Mouse (Mus musculus) embryo, embryonic 9.5 days (tissue): ENCODE measurements around the gene A430033K04Rik.

Experiments
- DNase-seq: peaks from one replicate; pipeline ENCODE4 v3.0.0-alpha.2; 2017; ENCODE audit errors: extremely low spot score

A430033K04Rik gene

DNA sequence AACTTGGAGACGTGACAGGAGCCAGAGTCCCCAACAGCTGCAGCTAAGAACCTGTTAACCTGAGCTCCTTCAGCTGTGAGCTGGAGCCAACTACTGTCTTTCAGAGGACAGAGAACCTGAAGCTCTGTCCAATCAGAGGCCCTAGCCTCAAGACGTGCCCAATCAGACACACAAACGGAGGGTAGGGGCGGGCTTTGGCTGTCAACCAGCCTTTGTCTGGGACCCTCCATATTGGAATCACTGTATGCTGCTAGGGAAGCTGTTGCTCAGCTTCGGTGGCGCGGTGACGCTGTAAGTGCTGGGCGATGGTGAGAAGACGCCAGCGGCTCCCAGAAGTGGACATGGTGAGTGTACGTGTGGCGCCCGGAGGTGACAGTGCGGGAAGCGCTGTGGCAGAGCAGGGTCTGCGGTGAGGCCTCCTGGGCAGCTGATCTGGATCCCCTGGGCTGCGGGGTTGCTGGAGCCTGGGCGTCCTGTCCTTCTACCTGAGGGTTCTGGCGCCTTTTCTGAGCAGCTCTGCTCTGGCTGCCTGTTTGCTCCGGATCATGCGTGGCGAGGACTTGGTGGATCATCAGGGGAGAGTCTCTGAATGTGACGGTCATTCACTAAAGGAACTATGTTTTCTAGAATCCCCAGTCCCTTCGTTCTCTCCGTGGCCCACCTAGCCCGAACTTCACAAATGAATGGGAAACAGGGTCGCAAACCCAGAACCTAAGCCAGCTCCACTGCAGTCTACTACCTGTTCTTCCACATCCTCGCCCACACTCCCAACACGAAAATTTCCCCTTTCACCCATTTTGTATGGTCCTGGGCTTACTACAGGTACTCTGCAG, at the start of gene A430033K04Rik:
TSS of gene A430033K04Rik (plus strand) at position 215 of the 833 bp plus-strand sequence.
- DNase-seq = peak; percentile 88

DNA sequence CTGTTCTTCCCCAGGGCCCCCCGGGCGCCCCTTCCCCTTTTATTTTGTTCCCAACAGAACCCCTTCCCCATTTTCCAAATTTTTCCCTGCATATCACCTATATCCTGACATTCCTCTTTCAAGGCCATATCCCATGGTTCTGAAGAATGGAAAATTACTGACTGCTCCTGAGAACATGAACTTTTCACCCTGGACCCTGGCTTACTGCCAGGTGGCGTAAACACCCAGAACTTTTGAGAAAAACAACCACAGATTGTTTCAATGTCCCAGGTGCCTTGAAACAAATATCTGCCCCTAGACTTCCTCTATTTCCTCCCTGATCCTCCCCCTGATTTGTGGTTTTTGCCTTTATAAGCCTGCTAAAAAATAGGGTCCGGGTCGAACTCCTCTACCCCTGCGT, 35.3 kb upstream of the A430033K04Rik start:
- no peak for DNase-seq

DNA sequence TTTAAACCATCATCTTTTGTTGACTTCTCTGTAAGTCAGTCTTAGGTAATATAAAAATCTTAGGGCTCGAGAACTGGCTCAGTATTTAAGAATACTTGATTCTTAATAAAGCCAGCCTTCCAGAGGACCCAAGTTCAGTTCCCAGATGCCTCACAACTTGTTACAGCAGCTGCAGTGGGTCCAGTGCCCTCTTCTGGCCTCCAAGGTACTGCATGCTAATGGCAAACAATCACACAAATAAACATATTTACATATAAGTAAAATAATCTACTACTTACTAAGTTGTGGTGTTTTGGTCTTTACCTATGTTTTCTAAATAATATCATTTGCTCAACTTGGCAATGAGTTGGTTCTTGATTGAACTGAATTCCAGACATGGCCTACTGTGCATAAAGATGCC, 4.3 kb upstream of the A430033K04Rik start:
- DNase-seq = no peak

DNA sequence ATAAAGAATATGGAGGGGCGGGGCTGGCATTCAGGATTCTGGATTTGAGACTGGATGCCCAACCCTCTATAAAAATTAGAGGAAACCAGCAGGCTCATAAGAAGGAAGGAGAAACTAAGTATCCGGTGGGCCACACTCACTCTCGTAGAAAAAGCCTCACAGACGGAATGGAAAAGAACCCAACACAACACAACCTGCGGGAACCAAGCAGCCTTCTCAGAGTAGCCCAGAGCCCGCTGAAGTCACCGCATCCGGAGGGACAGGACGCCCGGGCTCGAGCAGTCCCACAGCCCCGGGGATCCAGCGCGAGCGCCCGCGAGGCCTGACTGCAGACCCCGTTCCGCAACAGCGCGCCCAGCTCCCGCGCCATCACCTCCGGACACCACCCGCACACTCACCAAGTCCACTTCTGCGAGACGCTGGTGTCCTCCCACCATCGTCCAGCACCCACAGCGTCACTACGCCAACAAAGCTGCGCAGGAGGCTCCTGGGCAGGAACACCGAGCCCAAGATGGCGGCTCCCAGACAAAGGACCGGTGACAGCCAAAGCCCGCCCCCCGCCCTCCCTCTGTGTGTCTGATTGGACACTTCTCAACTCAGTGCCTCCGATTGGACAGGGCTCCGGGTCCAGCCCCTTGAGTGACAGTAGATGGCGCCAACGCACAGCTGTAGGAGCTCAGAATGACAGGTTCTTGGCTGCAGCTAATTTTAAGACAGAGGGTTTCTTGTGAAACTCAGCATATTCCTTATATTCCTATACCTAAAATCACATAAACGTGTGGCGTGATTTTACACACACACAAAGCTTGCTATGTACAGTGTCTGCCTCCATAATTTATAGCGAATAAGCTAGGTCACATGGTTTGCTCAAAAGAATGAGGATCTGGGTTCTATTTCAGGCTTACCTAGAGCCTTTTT, 3.2 kb upstream of the A430033K04Rik start, which contains the start of gene Zfp68:
TSS of gene Zfp68 (minus strand) at position 551 of the 918 bp plus-strand sequence.
- peak; percentile 94 for DNase-seq

DNA sequence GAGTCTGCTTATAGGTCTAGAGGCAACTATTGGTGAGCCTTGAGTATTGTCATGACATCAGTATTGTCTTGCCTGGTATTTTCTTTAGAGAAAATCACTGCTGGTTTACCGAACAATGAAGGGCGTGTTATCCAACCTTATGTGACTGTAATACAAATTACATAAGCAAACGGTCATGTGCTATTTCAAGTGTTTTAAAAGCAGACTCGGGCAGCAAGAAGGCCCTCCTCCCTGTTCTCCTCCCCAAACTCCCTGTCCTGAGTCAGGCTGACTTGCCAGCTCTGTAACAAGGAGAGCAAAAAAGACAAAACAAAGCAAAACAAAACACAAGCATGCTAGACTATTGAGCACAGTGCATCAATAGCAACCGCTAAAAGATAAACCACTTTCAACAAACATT, 1.8 kb upstream of the A430033K04Rik start:
- DNase-seq = no peak

DNA sequence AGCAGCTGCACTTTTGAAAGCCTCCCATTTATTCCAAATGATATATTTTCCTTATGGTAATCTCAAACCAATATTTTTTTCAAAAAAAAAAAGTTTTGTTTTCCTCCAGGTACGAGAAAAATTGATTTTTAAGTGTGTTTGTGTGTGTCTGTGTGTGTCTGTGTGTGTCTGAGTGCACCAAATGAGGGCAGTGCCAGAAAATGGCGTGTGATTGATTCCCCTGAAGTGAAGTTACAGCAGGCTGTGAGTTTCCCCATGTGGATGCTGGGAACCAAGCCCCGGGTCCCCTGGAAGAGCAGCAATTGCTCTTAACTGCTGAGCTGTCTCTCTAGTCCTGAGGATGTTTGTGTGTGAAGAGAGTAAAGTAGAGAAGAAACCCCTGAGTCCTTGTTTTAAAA, 818 bp downstream of the A430033K04Rik start:
- DNase-seq = no peak

DNA sequence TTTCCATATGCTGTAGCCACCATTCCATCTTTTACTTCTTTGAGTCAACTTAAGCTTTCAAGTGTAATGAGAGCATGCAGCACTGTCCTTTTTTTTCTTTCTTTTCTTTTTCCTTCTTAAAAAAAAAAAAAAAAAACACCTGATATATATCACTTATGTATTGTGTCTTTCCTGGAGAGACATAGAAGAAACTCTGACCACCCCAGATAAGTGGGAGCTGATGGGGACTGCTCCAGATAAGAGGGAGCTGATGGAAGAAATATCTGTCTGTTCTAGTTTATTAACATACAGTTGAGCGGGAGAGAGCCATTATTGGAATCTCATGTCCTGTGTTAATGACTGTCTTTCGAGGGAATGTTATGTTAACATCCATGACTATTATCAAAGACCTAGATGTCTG, 13.8 kb downstream of the A430033K04Rik start:
- no peak for DNase-seq

DNA sequence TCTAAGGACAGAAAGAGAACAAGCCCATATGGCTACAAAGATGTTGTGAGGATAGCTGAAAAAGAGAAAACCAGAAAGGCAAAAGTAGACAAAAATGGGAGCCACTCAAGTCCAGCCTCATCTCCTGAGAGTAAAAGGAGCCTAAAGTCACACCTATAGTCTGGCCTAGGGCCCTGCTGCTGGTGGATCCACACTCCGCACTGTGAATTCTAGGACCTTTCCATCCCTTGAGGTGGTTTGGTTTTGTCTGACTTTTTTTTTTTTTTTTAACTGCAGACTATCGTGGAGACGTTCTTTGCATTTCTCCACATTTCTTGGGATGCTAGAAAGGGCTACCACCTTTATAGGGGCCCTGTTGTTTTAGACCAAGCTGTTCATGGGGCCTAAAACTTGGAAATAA, 18.4 kb downstream of the A430033K04Rik start:
- no peak for DNase-seq

DNA sequence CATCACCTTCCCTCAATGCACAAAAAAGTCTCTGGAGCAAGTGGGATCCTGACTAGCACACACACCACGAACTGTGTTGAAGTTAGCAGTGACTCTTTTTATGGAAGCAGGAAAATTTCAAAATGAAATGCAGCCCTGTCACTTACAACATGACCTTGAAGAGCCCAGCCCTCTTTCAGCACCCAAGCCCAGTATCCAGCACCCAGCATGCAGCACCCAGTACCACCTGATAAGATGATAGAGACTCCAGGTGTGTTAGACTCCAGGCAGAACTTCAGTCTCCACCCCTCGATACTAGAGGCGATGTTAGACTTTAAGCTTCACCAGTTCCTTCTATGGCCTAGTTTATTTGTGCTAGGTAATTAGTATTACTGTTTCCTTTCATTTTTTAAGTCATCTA, 19.1 kb downstream of the A430033K04Rik start:
- DNase-seq = no peak

DNA sequence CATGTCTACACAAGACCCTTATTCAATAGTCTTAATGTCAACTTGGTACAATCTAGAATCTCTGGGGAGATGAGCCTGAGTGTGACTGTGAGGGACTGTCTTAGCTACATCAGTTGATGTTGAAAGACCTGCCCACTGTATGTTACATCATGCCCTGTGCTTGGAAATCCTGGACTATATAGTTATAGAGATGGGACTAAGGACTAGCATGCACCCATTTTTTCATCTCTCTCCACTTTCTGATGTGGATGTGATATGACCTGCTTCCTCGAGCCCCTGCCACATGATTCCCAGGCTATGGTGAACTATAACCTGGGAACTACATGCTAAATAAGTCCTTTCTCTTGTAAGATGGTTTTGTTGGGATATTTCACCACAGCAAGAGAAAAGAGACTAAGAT, 30.3 kb downstream of the A430033K04Rik start:
- DNase-seq = no peak

DNA sequence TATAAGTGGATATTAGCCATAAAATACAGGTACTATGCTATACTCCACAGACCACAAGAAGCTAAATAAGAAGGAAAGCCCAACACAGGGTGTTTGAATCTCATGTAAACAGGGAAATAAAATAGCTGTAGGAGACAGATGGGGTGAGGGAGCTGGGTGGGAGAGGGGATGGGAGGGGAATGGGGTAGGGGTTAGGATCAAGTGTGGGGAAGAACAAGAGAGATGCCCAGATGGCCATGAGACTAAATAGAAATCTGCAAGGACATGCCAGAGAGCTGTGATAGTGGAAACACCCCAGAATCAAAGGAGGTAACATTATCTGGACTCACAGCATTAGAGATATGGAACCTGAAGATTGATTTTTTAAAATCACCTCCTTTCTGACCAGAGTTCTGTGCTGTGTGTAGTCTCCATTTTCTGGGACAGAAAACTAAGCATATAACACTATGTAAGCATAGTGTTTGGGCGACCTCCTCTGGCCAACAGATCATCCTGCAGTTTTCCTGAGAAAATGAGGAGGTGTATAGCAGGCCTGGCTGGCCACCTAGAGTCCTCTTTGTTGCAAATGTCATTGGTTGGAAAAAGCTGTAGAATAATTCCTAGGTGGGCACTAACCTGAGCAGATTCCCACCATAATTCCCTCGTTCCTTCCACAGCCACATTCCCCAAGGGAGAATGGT, 34.0 kb downstream of the A430033K04Rik start:
- DNase-seq = peak; percentile 31

DNA sequence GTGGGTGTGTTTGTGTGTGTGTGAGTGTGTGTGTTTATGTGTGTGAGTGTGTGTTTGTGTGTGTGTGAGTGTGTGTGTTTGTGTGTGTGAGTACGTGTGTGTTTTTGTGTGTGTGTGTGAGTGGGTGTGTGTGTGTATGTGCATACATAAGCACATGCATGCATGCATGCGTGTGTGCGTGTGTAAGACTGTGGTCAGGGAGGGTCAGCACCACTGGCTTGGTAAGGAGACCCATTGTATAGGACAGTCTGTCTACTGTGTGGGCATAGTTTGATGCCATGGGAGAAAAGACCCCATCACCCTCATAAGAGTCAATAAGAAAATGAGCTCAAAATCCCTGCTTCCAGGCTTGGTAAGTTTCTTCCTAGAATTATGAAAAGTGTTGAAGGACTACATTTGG, 34.7 kb downstream of the A430033K04Rik start:
- DNase-seq = no peak

DNA sequence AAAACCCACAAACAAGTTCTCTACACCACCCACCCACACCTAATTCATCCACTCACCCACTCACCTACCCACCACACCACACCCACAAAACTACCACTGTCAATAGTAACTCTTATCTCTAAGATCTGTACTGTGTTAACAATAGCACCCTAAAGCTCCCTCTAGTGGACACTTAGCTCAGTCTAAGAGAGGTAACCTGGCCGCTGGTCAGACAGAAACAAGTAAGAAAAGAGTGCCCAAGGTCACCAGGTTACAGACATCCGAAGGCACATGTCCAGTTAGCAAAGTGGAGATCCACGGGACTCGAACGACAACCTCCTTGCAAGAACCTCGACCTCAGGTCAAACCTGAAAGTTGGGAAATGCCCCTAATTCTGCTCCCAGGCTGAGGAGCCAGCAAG, 35.2 kb downstream of the A430033K04Rik start:
- DNase-seq = peak; percentile 57

DNA sequence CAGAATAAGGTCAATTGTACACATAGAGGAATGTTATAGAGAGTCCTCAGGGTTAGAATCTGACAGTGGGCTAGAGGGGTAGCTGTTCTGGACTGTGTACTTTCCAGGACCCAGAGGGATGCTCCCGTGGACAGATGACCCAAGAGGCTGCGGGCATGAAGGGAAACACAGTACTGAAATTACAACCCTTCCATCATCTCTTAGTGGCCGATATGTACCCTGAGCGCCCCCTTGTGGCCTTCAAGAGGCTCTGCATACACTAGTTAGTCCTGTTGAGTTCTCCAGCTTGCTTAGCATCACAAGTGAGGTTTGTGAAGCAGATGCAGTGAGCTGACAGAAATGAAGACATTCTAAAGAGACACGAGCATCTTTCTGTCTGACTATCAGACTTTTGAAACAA, 36.3 kb downstream of the A430033K04Rik start:
- DNase-seq = peak; percentile 47

DNA sequence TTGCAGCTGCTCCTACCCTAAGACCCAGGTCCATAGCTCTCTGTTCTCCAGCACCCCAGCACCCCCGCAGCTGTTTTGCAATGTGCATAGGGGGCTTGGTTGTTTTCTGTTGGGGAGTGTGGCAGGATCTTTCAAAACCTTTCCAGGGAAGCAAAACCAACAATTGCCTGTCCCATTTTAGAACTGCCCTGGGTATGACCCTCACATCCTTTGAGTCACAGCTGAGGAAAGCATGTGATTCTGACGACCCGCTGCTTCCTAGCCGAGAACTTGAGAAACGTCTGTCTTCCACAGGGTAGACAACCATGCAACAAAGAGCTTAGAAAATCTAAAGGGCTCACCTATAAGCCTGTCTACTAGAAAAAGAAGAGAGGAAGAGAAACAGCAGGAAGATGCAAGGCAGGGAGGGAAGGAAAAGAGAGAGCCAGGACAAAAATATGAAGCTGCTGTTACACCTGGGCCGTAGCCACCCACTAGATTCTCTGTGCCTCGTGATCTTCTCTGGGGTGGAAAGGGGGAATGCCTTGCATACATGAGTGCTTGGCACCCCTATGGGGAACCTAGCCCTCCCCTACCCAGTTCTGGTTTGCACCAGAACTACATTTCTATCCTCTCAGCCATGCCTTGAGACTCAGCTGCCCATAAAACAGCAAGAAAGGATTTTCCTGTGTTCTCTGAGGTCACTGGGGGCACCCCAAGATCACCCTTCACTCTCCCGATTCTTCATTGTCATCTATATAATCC, 60.5 kb downstream of the A430033K04Rik start:
- DNase-seq = no peak

DNA sequence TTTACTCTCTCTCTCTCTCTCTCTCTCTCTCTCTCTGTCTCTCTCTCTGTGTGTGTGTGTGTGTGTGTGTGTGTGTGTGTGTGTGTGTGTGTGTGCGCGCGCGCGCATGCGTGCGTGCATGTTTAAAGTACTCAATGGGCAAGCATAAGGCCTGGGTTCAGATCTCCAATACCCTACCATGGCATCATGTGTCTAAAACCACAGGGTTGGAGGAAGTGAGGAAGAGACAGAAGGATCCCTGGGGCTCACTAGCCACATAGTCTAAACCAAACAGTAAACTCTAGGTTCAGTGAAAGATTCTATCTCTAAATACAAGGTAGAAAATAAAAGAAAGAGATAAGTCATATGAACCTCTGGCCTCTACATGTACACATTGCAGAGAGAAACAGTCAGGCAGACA, 61.2 kb downstream of the A430033K04Rik start:
- DNase-seq = no peak

DNA sequence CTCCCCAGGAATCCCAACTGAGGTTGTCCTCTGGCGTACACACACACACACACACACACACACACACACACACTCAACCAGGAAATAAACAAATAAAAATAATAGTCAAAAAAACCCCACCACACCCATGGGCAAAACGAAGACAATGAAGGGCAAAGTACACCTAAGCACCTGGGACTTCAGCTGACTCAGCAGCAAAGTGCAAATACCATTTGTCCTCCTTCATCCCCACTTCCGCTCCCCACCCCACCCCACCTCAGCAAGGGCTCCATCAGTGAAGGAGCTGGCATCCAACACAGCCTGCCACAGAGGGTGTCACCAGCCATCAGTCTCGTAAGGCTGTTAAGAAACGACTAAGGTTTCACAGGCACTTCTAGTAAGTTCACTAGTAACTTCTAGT, 64.8 kb downstream of the A430033K04Rik start:
- no peak for DNase-seq

DNA sequence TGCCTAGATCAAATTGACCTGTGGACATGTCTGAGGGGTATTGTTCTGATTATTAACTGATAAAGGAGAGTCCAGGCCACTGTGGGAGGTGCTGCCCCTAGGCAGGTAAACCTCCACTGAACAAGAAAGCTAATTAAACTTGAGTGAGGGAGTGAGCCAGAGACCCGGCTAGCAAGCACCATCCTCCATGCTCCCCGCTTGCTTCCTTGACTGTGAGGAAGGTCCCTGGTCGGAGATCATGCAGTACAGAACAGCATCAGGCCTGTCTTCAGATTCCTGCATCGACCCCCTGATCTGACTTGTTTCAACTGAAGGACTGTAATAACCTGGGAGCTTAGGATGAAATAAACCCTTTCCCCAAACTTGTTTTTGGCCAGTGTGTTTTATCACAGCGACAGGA, 66.6 kb downstream of the A430033K04Rik start:
- no peak for DNase-seq

DNA sequence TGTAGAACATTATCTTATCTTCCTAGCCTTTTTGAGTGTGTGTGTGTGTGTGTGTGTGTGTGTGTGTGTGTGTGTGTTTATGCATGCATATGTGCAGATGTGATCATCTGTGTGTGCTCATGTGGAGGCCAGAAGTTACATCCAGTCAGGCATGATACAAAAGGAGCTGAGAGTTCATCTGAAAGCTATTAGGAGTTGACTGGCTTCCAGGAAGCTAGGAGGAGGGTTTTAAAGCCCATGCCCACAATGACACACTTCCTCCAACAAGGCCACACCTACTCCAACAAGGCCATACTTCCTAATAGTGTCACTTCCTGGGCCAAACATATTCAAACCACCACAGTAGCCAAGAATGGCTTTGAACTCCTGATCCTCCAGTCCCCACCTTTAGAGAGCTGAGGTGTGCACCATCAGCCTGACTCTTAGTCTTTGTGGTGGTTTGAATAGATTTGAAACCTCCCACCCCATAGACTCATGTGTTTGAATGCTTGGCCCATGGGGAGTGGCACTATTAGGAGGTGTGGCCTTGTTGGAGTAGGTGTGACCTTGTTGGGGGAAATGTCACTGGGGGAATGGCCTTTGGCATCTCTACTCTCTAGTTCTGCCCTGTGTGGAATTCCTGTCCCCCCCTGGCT, 70.4 kb downstream of the A430033K04Rik start:
- DNase-seq = no peak

DNA sequence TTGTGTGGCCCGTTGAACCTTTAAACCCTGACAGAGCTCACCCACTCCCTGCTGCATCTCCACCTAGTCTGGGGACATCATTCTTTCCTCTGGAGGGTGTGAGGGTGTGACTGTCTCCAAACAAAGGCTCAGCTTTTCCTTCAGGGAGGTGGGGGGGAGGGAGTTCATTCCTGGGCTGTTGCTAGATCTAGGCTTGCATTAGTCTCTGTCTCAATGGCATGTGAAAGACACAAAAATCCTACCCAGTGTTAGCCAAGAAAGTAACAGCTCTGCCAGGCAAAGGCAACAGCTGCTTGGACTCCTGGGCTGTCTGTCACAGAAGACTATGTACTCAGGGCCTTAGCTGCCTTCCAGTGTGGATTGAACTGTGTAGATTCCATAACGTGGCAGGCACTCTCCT, 71.4 kb downstream of the A430033K04Rik start:
- no peak for DNase-seq
